Mouse (Mus musculus) liver, postnatal 0 days (tissue): ENCODE measurements around the gene Map4k2. TPM values are rescaled to one million over a fixed set of nuclear protein-coding genes. Genes with fewer than 3 reads are reported as not detected.
A peak's percentile ranks its signal among the peaks of the same experiment; 100 is the strongest.

Source experiments
- ATAC-seq: fragments of 200-750 bp; cut with Nextera tagmentation; 2 replicates; pipeline ENCODE4 v1.8.0; 2017; ENCODE audit warnings: mild to moderate bottlenecking, moderate library complexity
- DNase-seq: peaks from one replicate; pipeline ENCODE4 v3.0.0-alpha.2; 2016
- H3K27ac ChIP-seq: fragments of 300-500 bp; sonication (generic); 2 replicates; pipeline ENCODE4 v1.5.1; 2014; ENCODE audit warnings: antibody characterized with exemption, moderate library complexity, mild to moderate bottlenecking, low read depth
- H3K27me3 ChIP-seq: fragments of 300-500 bp; sonication (generic); 2 replicates; pipeline ENCODE4 v1.6.1; 2014; ENCODE audit warnings: low read length, control low read depth, mixed read lengths; ENCODE audit not compliant: insufficient read depth
- H3K36me3 ChIP-seq: fragments of 300-500 bp; sonication (generic); replicated peaks from 2 replicates; pipeline ENCODE4 v1.6.1; 2014; ENCODE audit warnings: mild to moderate bottlenecking, control low read depth, low read length, moderate library complexity, mixed read lengths; ENCODE audit not compliant: insufficient read depth
- H3K4me1 ChIP-seq: fragments of 300-500 bp; sonication (generic); 2 replicates; pipeline ENCODE4 v1.6.1; 2014; ENCODE audit warnings: antibody characterized with exemption, mild to moderate bottlenecking, control low read depth; ENCODE audit not compliant: insufficient read depth
- H3K4me2 ChIP-seq: fragments of 300-500 bp; sonication (generic); 2 replicates; pipeline ENCODE4 v1.6.1; 2014; ENCODE audit warnings: low read depth, mild to moderate bottlenecking, low read length, moderate library complexity, mixed read lengths
- H3K4me3 ChIP-seq: fragments of 300-500 bp; sonication (generic); 2 replicates; pipeline ENCODE4 v1.5.1; 2014; ENCODE audit warnings: low read depth, low read length
- H3K9ac ChIP-seq: fragments of 300-500 bp; sonication (generic); replicated peaks from 2 replicates; pipeline ENCODE4 v1.6.1; 2014; ENCODE audit warnings: mild to moderate bottlenecking, moderate library complexity
- H3K9me3 ChIP-seq: fragments of 300-500 bp; sonication (generic); 2 replicates; pipeline ENCODE4 v1.6.1; 2016; ENCODE audit warnings: mild to moderate bottlenecking, control low read depth, low read length, mixed read lengths
- CTCF ChIP-seq: sonication (generic); IDR thresholded peaks from 2 replicates; pipeline ENCODE4 v1.5.1; 2016; ENCODE audit warnings: antibody characterized with exemption, low read depth
- EP300 ChIP-seq: IDR thresholded peaks from 2 replicates; pipeline ENCODE4 v1.6.1; 2016; ENCODE audit warnings: antibody characterized with exemption, low read depth, mild to moderate bottlenecking
- WGBS: fragments of 180-500 bp; shearing (Covaris S2); extraction: QIAGEN DNeasy Blood & Tissue Kit; methylation state at CpG from one replicate; pipeline ENCODE4 v1.1.7; 2014; ENCODE audit not compliant: insufficient replicate concordance; 5-methylcytosine and 5-hydroxymethylcytosine counted together
- polyA plus RNA-seq: library from polyadenylated mRNA; unstranded; fragments of >200 nt; fragmentation: Nextera tagmentation; extraction: Ambion mirVana; gene quantifications from 2 replicates; pipeline ENCODE4 v1.2.1, GENCODE M21; 2015

The Map4k2 gene
- polyA plus RNA-seq, 1 experiment from 2014 or later: 5.7 TPM

GRCm38 (mm10) chr19:6347615-6348014 lies 6.7 kb downstream of the Map4k2 start:
- 91% methylated on average over 4 of the region's 4 CpGs for WGBS
- ATAC-seq: no peak
- H3K27me3 ChIP-seq: no peaks in the 10 kb centered on the region

GRCm38 (mm10) chr19:6348717-6349116 lies 7.8 kb downstream of the Map4k2 start:
- H3K4me1 ChIP-seq: peaks cover 15% of the 10 kb centered on the region

More at GRCm38 (mm10) chr19:6347615-6348014, 6.7 kb downstream of the Map4k2 start:
- Histone ChIP-seq H3K4me1 (peaks cover 23% of the 10 kb centered on the region), H3K4me3 (no peak overlapping the region), H3K27ac (no peak overlapping the region), H3K36me3 (peaks cover 36% of the 10 kb centered on the region), H3K9me3 (no peaks in the 10 kb centered on the region), H3K4me2 (no peak overlapping the region), H3K9ac (no peak overlapping the region)
- TF ChIP-seq CTCF (no peak), EP300 (no peak)
- no peak for DNase-seq

GRCm38 (mm10) chr19:6349215-6349983 lies 8.5 kb downstream of the Map4k2 start:
- DNase-seq: no peak
- H3K9me3 ChIP-seq: no peaks in the 10 kb centered on the region
- peak overlapping the region; percentile 38; the same call in 1 of the 2 replicates for H3K9ac ChIP-seq
- TF ChIP-seq EP300 (no peak), CTCF (no peak)
- peak overlapping the region; percentile 23; the same call in 1 of the 2 replicates for H3K27ac ChIP-seq
- H3K36me3 ChIP-seq: peaks cover 44% of the 10 kb centered on the region
- 21% methylated on average over 14 of the region's 14 CpGs for WGBS
- no peak overlapping the region for H3K4me2 ChIP-seq
- no peak overlapping the region for H3K4me3 ChIP-seq
- H3K27me3 ChIP-seq: no peaks in the 10 kb centered on the region
- peak; percentile 63 for ATAC-seq
- peaks cover 15% of the 10 kb centered on the region for H3K4me1 ChIP-seq

More at GRCm38 (mm10) chr19:6348717-6349116, 7.8 kb downstream of the Map4k2 start:
- H3K27me3 ChIP-seq: no peaks in the 10 kb centered on the region
- H3K9me3 ChIP-seq: no peaks in the 10 kb centered on the region
- no peak overlapping the region for H3K4me2 ChIP-seq
- no peak for ATAC-seq
- H3K36me3 ChIP-seq: peaks cover 42% of the 10 kb centered on the region
- H3K4me3 ChIP-seq: no peak overlapping the region
- 0 out of 2 replicates have a peak overlapping the region, but pooled peaks have one; percentile 23 for H3K27ac ChIP-seq
- 37% methylated on average over 9 of the region's 9 CpGs for WGBS
- H3K9ac ChIP-seq: no peak overlapping the region
- DNase-seq: no peak
- TF ChIP-seq CTCF (no peak), EP300 (no peak)

- peaks cover 32% of the 10 kb centered on the region for H3K36me3 ChIP-seq
- H3K27me3 ChIP-seq: no peaks in the 10 kb centered on the region
- no peaks in the 10 kb centered on the region for H3K9me3 ChIP-seq
- no peak for DNase-seq
- H3K27ac ChIP-seq: no peak overlapping the region
- H3K4me3 ChIP-seq: no peak overlapping the region
- TF ChIP-seq CTCF (no peak), EP300 (no peak)
- WGBS: 73% methylated on average over 14 of the region's 14 CpGs
- H3K4me1 ChIP-seq: peaks cover 12% of the 10 kb centered on the region
- H3K4me2 ChIP-seq: no peak overlapping the region
- no peak overlapping the region for H3K9ac ChIP-seq
- ATAC-seq: no peak
Observed at GRCm38 (mm10) chr19:6351431-6352106, 10.6 kb downstream of the Map4k2 start.

- no peak for TF ChIP-seq EP300
- no peak for TF ChIP-seq CTCF
- H3K27ac ChIP-seq: no peak overlapping the region
- 35% methylated on average over 2 of the region's 2 CpGs for WGBS
- peaks cover 29% of the 10 kb centered on the region for H3K36me3 ChIP-seq
- H3K9ac ChIP-seq: no peak overlapping the region
- H3K4me1 ChIP-seq: peaks cover 10% of the 10 kb centered on the region
- H3K9me3 ChIP-seq: no peaks in the 10 kb centered on the region
- no peaks in the 10 kb centered on the region for H3K27me3 ChIP-seq
- ATAC-seq (no peak), DNase-seq (no peak)
- H3K4me3 ChIP-seq: no peak overlapping the region
- no peak overlapping the region for H3K4me2 ChIP-seq
Observed at GRCm38 (mm10) chr19:6352107-6352505, 11.2 kb downstream of the Map4k2 start.

GRCm38 (mm10) chr19:6354030-6354429 lies 13.1 kb downstream of the Map4k2 start:
- TF ChIP-seq EP300 (no peak), CTCF (no peak)
- no peak overlapping the region for H3K27ac ChIP-seq
- H3K9ac ChIP-seq: no peak overlapping the region
- 80% methylated on average over 7 of the region's 7 CpGs for WGBS
- DNase-seq (no peak), ATAC-seq (no peak)
- no peaks in the 10 kb centered on the region for H3K27me3 ChIP-seq
- H3K9me3 ChIP-seq: no peaks in the 10 kb centered on the region
- H3K36me3 ChIP-seq: peaks cover 29% of the 10 kb centered on the region
- H3K4me3 ChIP-seq: no peak overlapping the region
- H3K4me1 ChIP-seq: peaks cover 8% of the 10 kb centered on the region
- H3K4me2 ChIP-seq: no peak overlapping the region
